Mouse (Mus musculus) limb, embryonic 15.5 days (tissue): ENCODE results near the gene Trim29. TPM values are rescaled to one million over a fixed set of nuclear protein-coding genes. Genes with fewer than 3 reads are reported as not detected.

Experiments used
- ATAC-seq: fragments of 200-750 bp; cut with Nextera tagmentation; 2 replicates; pipeline ENCODE4 v1.8.0; 2017; ENCODE audit warnings: low read depth, moderate TSS enrichment; ENCODE audit not compliant: insufficient number of reproducible peaks, low FRiP score, low TSS enrichment
- H3K27ac ChIP-seq: fragments of 300-500 bp; sonication (generic); 2 replicates; pipeline ENCODE4 v1.5.1; 2015; ENCODE audit warnings: moderate library complexity, mild to moderate bottlenecking, inconsistent platforms
- H3K27me3 ChIP-seq: fragments of 300-500 bp; sonication (generic); 2 replicates; pipeline ENCODE4 v1.6.1; 2015; ENCODE audit warnings: inconsistent platforms
- H3K36me3 ChIP-seq: fragments of 300-500 bp; sonication (generic); 2 replicates; pipeline ENCODE4 v1.6.1; 2015; ENCODE audit warnings: inconsistent platforms
- H3K4me1 ChIP-seq: fragments of 300-500 bp; sonication (generic); 2 replicates; pipeline ENCODE4 v1.6.1; 2015; ENCODE audit warnings: inconsistent platforms
- H3K4me2 ChIP-seq: fragments of 300-500 bp; sonication (generic); 2 replicates; pipeline ENCODE4 v1.6.1; 2015; ENCODE audit warnings: mild to moderate bottlenecking, inconsistent platforms
- H3K4me3 ChIP-seq: fragments of 300-500 bp; sonication (generic); 2 replicates; pipeline ENCODE4 v1.5.1; 2015; ENCODE audit warnings: mild to moderate bottlenecking, inconsistent platforms
- H3K9ac ChIP-seq: fragments of 300-500 bp; sonication (generic); 2 replicates; pipeline ENCODE4 v1.6.1; 2015; ENCODE audit warnings: inconsistent platforms
- H3K9me3 ChIP-seq: fragments of 300-500 bp; sonication (generic); 2 replicates; pipeline ENCODE4 v1.6.1; 2016; ENCODE audit warnings: inconsistent platforms
- WGBS: fragments of 180-500 bp; shearing (Covaris S2); methylation state at CpG from one replicate; pipeline ENCODE4 v1.1.7; 2015; 5-methylcytosine and 5-hydroxymethylcytosine counted together
- polyA plus RNA-seq: library from polyadenylated mRNA; unstranded; fragments of >200 nt; fragmentation: Nextera tagmentation; extraction: Ambion mirVana; gene quantifications from 2 replicates; pipeline ENCODE4 v1.2.1, GENCODE M21; 2015

The Trim29 gene
- polyA plus RNA-seq: 177 and 186 TPM in 2 replicates

- H3K27ac ChIP-seq: peak within 1 kb of the TSS; percentile 33
These were observed at the start of gene Trim29 for GRCm38 (mm10) chr9:43310538-43310937. Gene Trim29, plus strand, starts transcription at chr9:43310848.

GRCm38 (mm10) chr9:43261124-43261907 is 49.3 kb upstream of the Trim29 start:
- Histone ChIP-seq H3K4me1 (peaks cover 67% of the 10 kb centered on the region), H3K4me2 (peak overlapping the region; percentile 20; the same call in 1 of the 2 replicates), H3K27ac (peak overlapping the region; percentile 95), H3K9ac (no peak overlapping the region), H3K9me3 (no peaks in the 10 kb centered on the region), H3K27me3 (no peaks in the 10 kb centered on the region), H3K4me3 (no peak overlapping the region), H3K36me3 (no peaks in the 10 kb centered on the region)
- WGBS: 24% methylated on average over 4 of the region's 4 CpGs
- ATAC-seq: peak; percentile 75

More at GRCm38 (mm10) chr9:43310538-43310937, at the start of gene Trim29:
- Histone ChIP-seq H3K4me3 (peak within 1 kb of the TSS; percentile 35), H3K36me3 (no peaks in the 10 kb centered on the region), H3K9ac (no peak within 1 kb of the TSS), H3K27me3 (no peaks in the 10 kb centered on the region), H3K4me2 (peak within 1 kb of the TSS; percentile 32), H3K4me1 (0 out of 2 replicates have a peak, but pooled peaks cover 6% of the 10 kb centered on the region), H3K9me3 (no peaks in the 10 kb centered on the region)
- 37% methylated on average over 12 of the region's 12 CpGs for WGBS
- no peak for ATAC-seq

- Histone ChIP-seq H3K36me3 (no peaks in the 10 kb centered on the region), H3K9me3 (no peaks in the 10 kb centered on the region), H3K27me3 (no peaks in the 10 kb centered on the region), H3K4me3 (no peak overlapping the region), H3K9ac (no peak overlapping the region), H3K4me2 (no peak overlapping the region), H3K27ac (peak overlapping the region; percentile 95), H3K4me1 (peaks cover 68% of the 10 kb centered on the region)
- ATAC-seq: 0 out of 2 replicates have a peak, but pooled peaks have one; percentile 5
- WGBS: 34% methylated on average over 2 of the region's 2 CpGs
These were observed 48.7 kb upstream of the Trim29 start for GRCm38 (mm10) chr9:43261941-43262340.

- Histone ChIP-seq H3K36me3 (no peaks in the 10 kb centered on the region), H3K27me3 (no peaks in the 10 kb centered on the region), H3K4me3 (no peak overlapping the region), H3K4me1 (peaks cover 67% of the 10 kb centered on the region), H3K9ac (no peak overlapping the region), H3K9me3 (no peaks in the 10 kb centered on the region), H3K4me2 (no peak overlapping the region), H3K27ac (peak overlapping the region; percentile 95)
- ATAC-seq: no peak
- WGBS: 23% methylated on average over 4 of the region's 4 CpGs
These were observed 48.3 kb upstream of the Trim29 start for GRCm38 (mm10) chr9:43262390-43262789.

GRCm38 (mm10) chr9:43262811-43263550 is 47.7 kb upstream of the Trim29 start:
- Histone ChIP-seq H3K27ac (peak overlapping the region; percentile 95), H3K4me1 (peaks cover 62% of the 10 kb centered on the region), H3K9ac (no peak overlapping the region), H3K4me2 (no peak overlapping the region), H3K36me3 (no peaks in the 10 kb centered on the region), H3K27me3 (no peaks in the 10 kb centered on the region), H3K4me3 (no peak overlapping the region), H3K9me3 (no peaks in the 10 kb centered on the region)
- WGBS: 31% methylated on average over 9 of the region's 9 CpGs
- no peak; the same call in 1 of the 2 replicates for ATAC-seq

- Histone ChIP-seq H3K4me2 (no peak overlapping the region), H3K36me3 (no peaks in the 10 kb centered on the region), H3K9ac (no peak overlapping the region), H3K27me3 (no peaks in the 10 kb centered on the region), H3K27ac (peak overlapping the region; percentile 95), H3K9me3 (no peaks in the 10 kb centered on the region), H3K4me3 (no peak overlapping the region), H3K4me1 (peaks cover 62% of the 10 kb centered on the region)
- ATAC-seq: no peak
- 18% methylated on average over 11 of the region's 11 CpGs for WGBS
These were observed 46.6 kb upstream of the Trim29 start for GRCm38 (mm10) chr9:43263946-43264451.

- Histone ChIP-seq H3K36me3 (no peaks in the 10 kb centered on the region), H3K4me3 (no peak overlapping the region), H3K27ac (peak overlapping the region; percentile 18), H3K9me3 (no peaks in the 10 kb centered on the region), H3K4me1 (peaks cover 63% of the 10 kb centered on the region), H3K27me3 (peaks cover 3% of the 10 kb centered on the region; the same call in 1 of the 2 replicates), H3K4me2 (no peak overlapping the region), H3K9ac (no peak overlapping the region)
- ATAC-seq: no peak
- WGBS: 61% methylated on average over 9 of the region's 9 CpGs
These were observed 45.5 kb upstream of the Trim29 start for GRCm38 (mm10) chr9:43265194-43265593.

GRCm38 (mm10) chr9:43267357-43267756 is 43.3 kb upstream of the Trim29 start:
- Histone ChIP-seq H3K9me3 (no peaks in the 10 kb centered on the region), H3K4me1 (peaks cover 62% of the 10 kb centered on the region), H3K4me3 (no peak overlapping the region), H3K4me2 (no peak overlapping the region), H3K36me3 (no peaks in the 10 kb centered on the region), H3K27me3 (peaks cover 20% of the 10 kb centered on the region), H3K9ac (no peak overlapping the region), H3K27ac (no peak overlapping the region)
- WGBS: 78% methylated on average over 8 of the region's 8 CpGs
- no peak for ATAC-seq

GRCm38 (mm10) chr9:43269166-43269565 is 41.5 kb upstream of the Trim29 start:
- H3K27ac ChIP-seq: peak overlapping the region; percentile 27; the same call in 1 of the 2 replicates

GRCm38 (mm10) chr9:43270723-43271252 is 39.9 kb upstream of the Trim29 start:
- ATAC-seq: no peak
- Histone ChIP-seq H3K27ac (no peak overlapping the region), H3K4me1 (peaks cover 32% of the 10 kb centered on the region), H3K9me3 (no peaks in the 10 kb centered on the region), H3K4me2 (peak overlapping the region; percentile 13), H3K9ac (no peak overlapping the region), H3K4me3 (no peak overlapping the region), H3K27me3 (peaks cover 20% of the 10 kb centered on the region), H3K36me3 (no peaks in the 10 kb centered on the region)
- 14% methylated on average over 17 of the region's 17 CpGs for WGBS

More at GRCm38 (mm10) chr9:43269166-43269565, 41.5 kb upstream of the Trim29 start:
- Histone ChIP-seq H3K4me3 (no peak overlapping the region), H3K9ac (no peak overlapping the region), H3K27me3 (peaks cover 20% of the 10 kb centered on the region), H3K9me3 (no peaks in the 10 kb centered on the region), H3K4me2 (no peak overlapping the region), H3K36me3 (no peaks in the 10 kb centered on the region), H3K4me1 (peaks cover 44% of the 10 kb centered on the region)
- WGBS: 21% methylated on average over 8 of the region's 8 CpGs
- no peak for ATAC-seq

GRCm38 (mm10) chr9:43271761-43272518 is 38.7 kb upstream of the Trim29 start:
- WGBS: 63% methylated on average over 14 of the region's 14 CpGs
- Histone ChIP-seq H3K4me3 (no peak overlapping the region), H3K9me3 (no peaks in the 10 kb centered on the region), H3K36me3 (no peaks in the 10 kb centered on the region), H3K9ac (no peak overlapping the region), H3K27ac (no peak overlapping the region), H3K4me2 (no peak overlapping the region), H3K4me1 (peaks cover 29% of the 10 kb centered on the region), H3K27me3 (peaks cover 20% of the 10 kb centered on the region)
- ATAC-seq: no peak
